Mouse (Mus musculus): ENCODE data around the gene H2afy2.

GRCm38 (mm10) chr10:61788499-61788898 lies 4.6 kb upstream of the H2afy2 start:
- no peak for TF ChIP-seq CTCF (IDR thresholded peaks at IDR 0.05; ENCODE audit: low read depth, low read length)
- TF ChIP-seq POLR2A (IDR thresholded peaks at IDR 0.05; ENCODE audit: extremely low read depth, insufficient read depth, low read length): no peak

Measured in liver, adult 2 months (tissue).